Mouse (Mus musculus): ENCODE measurements around the gene Gm35315.
"Not testable (repeated sequence)": the region's sequence is repeated elsewhere in the genome, so short reads cannot be mapped to it uniquely, and the experiment has no call there.

The Gm35315 gene

DNA sequence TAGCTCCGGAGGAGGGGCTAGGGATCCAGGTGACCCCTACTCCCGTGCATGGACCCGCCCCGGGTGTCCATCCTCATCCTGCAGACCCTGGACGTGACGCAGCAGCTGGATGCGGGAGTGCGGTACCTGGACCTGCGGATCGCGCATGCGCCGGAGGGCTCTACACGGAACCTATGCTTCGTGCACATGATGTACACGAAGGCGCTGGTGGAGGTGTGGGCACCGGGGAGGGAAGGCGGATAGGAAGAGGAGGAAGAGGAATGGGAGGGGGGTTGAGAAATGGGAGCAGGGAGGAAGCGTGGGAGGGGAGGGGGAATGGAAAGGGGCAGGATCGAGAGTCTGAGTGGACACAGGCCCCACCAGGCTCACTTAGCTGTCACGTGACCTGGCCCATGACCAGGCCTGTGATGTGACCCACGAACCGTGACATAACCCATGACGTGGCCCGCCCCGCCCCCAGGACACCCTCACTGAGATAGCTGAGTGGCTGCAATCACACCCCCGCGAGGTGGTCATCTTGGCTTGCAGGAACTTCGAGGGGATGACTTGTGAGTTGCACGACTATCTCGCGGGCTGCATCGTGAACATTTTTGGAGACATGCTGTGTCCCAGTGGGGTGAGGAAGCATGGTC is 7.6 kb upstream of the Gm35315 start:
- peak; percentile 64 to 76 for DNase-seq (ENCODE audit: low spot score in 2 of 2)

GRCm38 (mm10) chr5:110100921-110101631 is 6.9 kb upstream of the Gm35315 start:
- peak; percentile 33 to 50 for DNase-seq (ENCODE audit: low spot score in 2 of 2)

GRCm38 (mm10) chr5:110099656-110100580 is 5.7 kb upstream of the Gm35315 start, which contains the start of gene Plcxd1:
TSS of gene Plcxd1 (plus strand) at chr5:110099969.
- peak in 1 of 2 experiments; percentile 29 for DNase-seq (ENCODE audit: low spot score in 2 of 2)

DNA sequence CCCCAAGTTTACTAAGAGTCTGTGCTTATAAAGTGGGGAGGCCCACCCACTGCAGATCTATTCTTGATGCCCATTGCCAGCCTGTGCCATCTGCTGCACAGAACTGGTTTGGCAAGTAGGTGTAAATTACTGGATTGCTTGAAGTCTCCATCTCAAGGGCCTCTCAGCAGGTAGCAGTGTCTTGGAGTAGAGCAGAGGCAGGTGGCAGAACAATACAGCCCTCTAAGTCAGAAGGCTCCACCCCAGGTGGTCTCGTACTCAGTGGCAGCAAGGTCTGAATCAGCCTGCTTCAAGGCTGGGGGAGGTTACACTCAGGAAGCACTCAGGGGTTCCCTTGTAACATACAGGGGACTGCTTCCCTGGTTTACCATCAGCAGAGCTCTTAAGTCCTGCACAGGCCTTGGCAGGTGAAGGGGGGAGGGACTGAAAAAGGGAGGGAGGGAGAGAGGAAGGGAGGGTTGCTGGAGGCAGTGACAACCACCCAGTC is 4.8 kb upstream of the Gm35315 start:
- DNase-seq (ENCODE audit: low spot score in 2 of 2): peak; percentile 14 to 26

DNA sequence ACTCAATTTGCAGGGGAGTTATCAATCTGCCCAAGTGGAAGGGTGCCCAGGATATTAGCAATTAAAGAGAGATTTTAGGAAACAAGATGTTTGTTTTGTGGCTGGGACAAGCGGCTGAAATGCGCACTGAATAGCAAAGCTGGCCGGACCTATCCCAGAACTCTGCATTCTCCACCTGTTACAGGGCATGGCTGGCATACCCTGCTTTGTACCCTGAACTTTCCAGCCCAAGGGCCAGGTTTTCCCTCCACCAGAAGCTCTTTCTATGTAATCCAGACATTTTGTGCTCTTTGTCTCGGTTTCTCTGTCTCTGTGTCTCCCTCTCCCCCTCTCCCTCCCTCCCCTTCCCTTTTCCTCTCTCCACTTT is 610 bp upstream of the Gm35315 start:
- no peak for DNase-seq (ENCODE audit: low spot score in 2 of 2)

GRCm38 (mm10) chr5:110091546-110091945 is 2.7 kb downstream of the Gm35315 start:
- DNase-seq (ENCODE audit: low spot score in 2 of 2): no peak

GRCm38 (mm10) chr5:110086161-110086866 is 7.9 kb downstream of the Gm35315 start:
- no peak for DNase-seq (ENCODE audit: low spot score in 2 of 2)

GRCm38 (mm10) chr5:110082961-110083360 is 11.3 kb downstream of the Gm35315 start:
- DNase-seq (ENCODE audit: low spot score in 2 of 2): no peak

DNA sequence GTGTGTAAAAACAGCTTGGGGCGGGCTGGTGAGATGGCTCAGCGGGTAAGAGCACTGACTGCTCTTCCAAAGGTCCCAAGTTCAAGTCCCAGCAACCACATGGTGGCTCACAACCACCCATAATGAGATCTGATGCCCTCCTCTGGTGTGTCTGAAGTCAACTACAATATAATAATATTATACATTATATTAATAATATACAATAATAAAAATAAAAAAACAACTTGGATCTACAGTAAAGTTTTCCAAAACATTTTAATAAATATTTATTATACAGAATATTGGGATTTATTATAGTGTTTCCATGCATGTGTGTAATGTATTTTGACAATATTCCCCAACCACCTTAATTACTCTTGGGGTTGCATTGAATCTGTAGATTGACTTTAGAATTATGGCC is 21.8 kb downstream of the Gm35315 start, which contains the start of gene Gm17655:
TSS of gene Gm17655 (minus strand) at position 101 of the 400 bp plus-strand sequence.
- DNase-seq (ENCODE audit: low spot score in 2 of 2): not testable (repeated sequence)

DNA sequence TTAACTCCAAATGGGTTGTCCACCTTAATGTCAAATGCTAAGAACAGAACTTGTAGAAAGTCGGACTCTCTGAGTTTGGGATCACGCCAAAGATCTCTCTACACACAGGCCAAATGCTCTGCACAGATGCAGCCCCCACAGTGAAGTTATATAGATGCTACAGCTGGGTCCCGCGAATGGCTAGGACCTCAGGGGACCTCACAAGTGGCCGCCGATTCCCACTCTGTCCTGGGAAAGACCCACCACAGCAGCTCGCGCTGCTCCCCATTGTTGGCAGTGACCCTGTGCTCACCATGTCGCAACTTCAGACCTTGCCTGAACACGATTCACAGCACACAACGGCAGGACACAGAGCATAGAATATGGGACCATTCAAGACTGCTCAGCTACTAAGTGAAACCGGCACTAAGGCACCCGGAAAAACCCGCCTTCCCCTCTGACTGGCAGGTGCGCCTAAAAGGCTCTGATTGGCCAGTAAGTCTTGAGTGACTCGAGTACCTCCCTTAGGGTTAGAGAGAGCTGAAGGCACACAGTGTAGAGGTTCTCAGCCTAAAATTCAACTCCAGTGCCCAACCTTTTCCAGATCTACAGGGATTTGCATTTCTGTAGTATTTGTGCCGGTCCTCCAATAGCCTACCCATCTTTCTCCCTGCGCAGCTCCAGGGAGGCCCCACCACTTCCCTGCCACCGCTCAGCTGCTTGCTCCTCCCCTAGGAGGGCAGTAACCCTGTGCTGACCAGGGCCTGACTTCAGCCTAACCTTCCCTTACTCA is 36.4 kb downstream of the Gm35315 start:
- peak; percentile 72 to 79 for DNase-seq (ENCODE audit: low spot score in 2 of 2)

All from frontal cortex, postnatal 14 days (tissue).